Mouse (Mus musculus) neural tube, embryonic 14.5 days (tissue): Measurements from ENCODE around the gene Nadk. TPM values are rescaled to one million over a fixed set of nuclear protein-coding genes. Genes with fewer than 3 reads are reported as not detected.

ENCODE experiments used
- ATAC-seq: fragments of 200-750 bp; cut with Nextera tagmentation; 2 replicates; pipeline ENCODE4 v1.8.0; 2017; ENCODE audit warnings: low read depth, mild to moderate bottlenecking, moderate TSS enrichment, moderate library complexity
- H3K27ac ChIP-seq: fragments of 300-500 bp; sonication (generic); 2 replicates; pipeline ENCODE4 v1.5.1; 2014; ENCODE audit warnings: low read depth, mild to moderate bottlenecking, control low read depth, low read length, moderate library complexity, mixed read lengths
- H3K27me3 ChIP-seq: fragments of 300-500 bp; sonication (generic); 2 replicates; pipeline ENCODE4 v1.6.1; 2014; ENCODE audit warnings: low read length; ENCODE audit not compliant: control insufficient read depth, insufficient read depth
- H3K36me3 ChIP-seq: fragments of 300-500 bp; sonication (generic); 2 replicates; pipeline ENCODE4 v1.6.1; 2014; ENCODE audit warnings: low read length, mixed read lengths; ENCODE audit not compliant: control insufficient read depth, insufficient read depth
- H3K4me1 ChIP-seq: fragments of 300-500 bp; sonication (generic); 2 replicates; pipeline ENCODE4 v1.6.1; 2014; ENCODE audit warnings: low read length; ENCODE audit not compliant: control insufficient read depth, insufficient read depth
- H3K4me2 ChIP-seq: fragments of 300-500 bp; sonication (generic); 2 replicates; pipeline ENCODE4 v1.6.1; 2014; ENCODE audit warnings: mild to moderate bottlenecking, low read depth, low read length, control low read depth
- H3K4me3 ChIP-seq: fragments of 300-500 bp; sonication (generic); 2 replicates; pipeline ENCODE4 v1.5.1; 2014; ENCODE audit warnings: low read depth, low read length, control low read depth, mixed read lengths
- H3K9ac ChIP-seq: fragments of 300-500 bp; sonication (generic); replicated peaks from 2 replicates; pipeline ENCODE4 v1.6.1; 2014; ENCODE audit warnings: low read depth, mild to moderate bottlenecking, control low read depth, low read length, mixed read lengths
- H3K9me3 ChIP-seq: fragments of 300-500 bp; sonication (generic); 2 replicates; pipeline ENCODE4 v1.6.1; 2016; ENCODE audit warnings: low read length; ENCODE audit not compliant: control insufficient read depth
- WGBS: fragments of 180-500 bp; shearing (Covaris S2); extraction: QIAGEN DNeasy Blood & Tissue Kit; methylation state at CpG from one replicate; pipeline ENCODE4 v1.1.7; 2014; 5-methylcytosine and 5-hydroxymethylcytosine counted together
- polyA plus RNA-seq: library from polyadenylated mRNA; unstranded; fragments of >200 nt; fragmentation: Nextera tagmentation; extraction: Ambion mirVana; gene quantifications from 2 replicates; pipeline ENCODE4 v1.2.1, GENCODE M21; 2014

Nadk gene
- polyA plus RNA-seq, 1 experiment from 2014 or later, result 79.1 TPM

- H3K9me3 ChIP-seq, result no peaks in the 10 kb centered on the region
- H3K27ac ChIP-seq, result no peak overlapping the region
- no peaks in the 10 kb centered on the region for H3K27me3 ChIP-seq
- ATAC-seq, result no peak
- H3K36me3 ChIP-seq, result peaks cover 16% of the 10 kb centered on the region
- H3K4me2 ChIP-seq, result no peak overlapping the region
- WGBS, result 87% methylated on average over 8 of the region's 8 CpGs
- H3K4me1 ChIP-seq, result no peaks in the 10 kb centered on the region
- H3K9ac ChIP-seq, result no peak overlapping the region
- no peak overlapping the region for H3K4me3 ChIP-seq
Measured at GRCm38 (mm10) chr4:155575521-155575920, 13.3 kb downstream of the Nadk start.

DNA sequence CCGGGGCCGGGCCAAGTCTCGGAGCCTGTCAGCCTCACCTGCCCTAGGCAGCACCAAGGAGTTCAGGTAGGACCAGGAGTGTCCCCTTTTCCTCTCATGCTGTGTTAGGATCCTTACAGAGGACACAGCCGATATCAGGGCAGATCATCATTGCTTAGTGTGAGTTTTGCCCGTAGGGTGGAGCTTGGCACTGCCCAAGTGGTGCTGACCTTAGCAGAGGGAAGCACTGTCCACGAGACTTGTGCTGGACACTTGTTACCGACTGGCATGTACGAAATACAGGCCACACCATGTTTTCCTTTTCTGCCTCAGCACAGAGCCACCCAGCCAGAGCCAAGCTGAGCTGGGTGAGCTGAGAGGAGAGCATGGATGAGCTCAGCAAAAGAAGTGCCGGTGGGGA is 15.0 kb downstream of the Nadk start:
- Histone ChIP-seq H3K4me3 (no peak overlapping the region), H3K4me1 (no peaks in the 10 kb centered on the region), H3K27me3 (no peaks in the 10 kb centered on the region), H3K4me2 (no peak overlapping the region), H3K27ac (no peak overlapping the region), H3K9me3 (no peaks in the 10 kb centered on the region), H3K36me3 (peaks cover 17% of the 10 kb centered on the region), H3K9ac (no peak overlapping the region)
- WGBS, result 92% methylated on average over 9 of the region's 9 CpGs
- no peak for ATAC-seq

GRCm38 (mm10) chr4:155577741-155578140 is 15.6 kb downstream of the Nadk start:
- Histone ChIP-seq H3K9me3 (no peaks in the 10 kb centered on the region), H3K27ac (no peak overlapping the region), H3K9ac (no peak overlapping the region), H3K36me3 (peaks cover 23% of the 10 kb centered on the region), H3K4me1 (no peaks in the 10 kb centered on the region), H3K4me2 (no peak overlapping the region), H3K27me3 (no peaks in the 10 kb centered on the region), H3K4me3 (no peak overlapping the region)
- 86% methylated on average over 5 of the region's 5 CpGs for WGBS
- no peak for ATAC-seq

- 86% methylated on average over 7 of the region's 7 CpGs for WGBS
Measured at GRCm38 (mm10) chr4:155578336-155579125, 16.4 kb downstream of the Nadk start.

GRCm38 (mm10) chr4:155580420-155580819 is 18.2 kb downstream of the Nadk start:
- H3K36me3 ChIP-seq, result peaks cover 48% of the 10 kb centered on the region
- no peaks in the 10 kb centered on the region for H3K4me1 ChIP-seq
- no peaks in the 10 kb centered on the region for H3K27me3 ChIP-seq
- WGBS, result 23% methylated on average over 1 of the region's 1 CpGs
- H3K9ac ChIP-seq, result no peak overlapping the region
- no peak overlapping the region for H3K27ac ChIP-seq
- H3K4me3 ChIP-seq, result no peak overlapping the region
- no peak overlapping the region for H3K4me2 ChIP-seq
- ATAC-seq, result no peak
- no peaks in the 10 kb centered on the region for H3K9me3 ChIP-seq

More at GRCm38 (mm10) chr4:155578336-155579125, 16.4 kb downstream of the Nadk start:
- Histone ChIP-seq H3K27me3 (no peaks in the 10 kb centered on the region), H3K4me1 (no peaks in the 10 kb centered on the region), H3K9ac (no peak overlapping the region), H3K36me3 (peaks cover 29% of the 10 kb centered on the region), H3K4me2 (no peak overlapping the region), H3K9me3 (no peaks in the 10 kb centered on the region), H3K4me3 (no peak overlapping the region), H3K27ac (no peak overlapping the region)
- ATAC-seq, result no peak

GRCm38 (mm10) chr4:155582279-155582905 is 20.2 kb downstream of the Nadk start:
- WGBS, result 93% methylated on average over 6 of the region's 6 CpGs
- H3K4me3 ChIP-seq, result no peak overlapping the region
- H3K4me2 ChIP-seq, result no peak overlapping the region
- H3K36me3 ChIP-seq, result peaks cover 58% of the 10 kb centered on the region
- H3K9me3 ChIP-seq, result no peaks in the 10 kb centered on the region
- H3K27me3 ChIP-seq, result no peaks in the 10 kb centered on the region
- no peak overlapping the region for H3K27ac ChIP-seq
- H3K4me1 ChIP-seq, result no peaks in the 10 kb centered on the region
- no peak for ATAC-seq
- no peak overlapping the region for H3K9ac ChIP-seq

GRCm38 (mm10) chr4:155589356-155589755 is 27.2 kb downstream of the Nadk start:
- no peaks in the 10 kb centered on the region for H3K9me3 ChIP-seq
- no peak overlapping the region for H3K27ac ChIP-seq
- WGBS, result 96% methylated on average over 5 of the region's 5 CpGs
- no peaks in the 10 kb centered on the region for H3K4me1 ChIP-seq
- no peaks in the 10 kb centered on the region for H3K27me3 ChIP-seq
- no peak overlapping the region for H3K4me3 ChIP-seq
- H3K9ac ChIP-seq, result no peak overlapping the region
- ATAC-seq, result no peak
- peaks cover 45% of the 10 kb centered on the region for H3K36me3 ChIP-seq
- no peak overlapping the region for H3K4me2 ChIP-seq

GRCm38 (mm10) chr4:155591012-155591719 is 29.0 kb downstream of the Nadk start:
- Histone ChIP-seq H3K27ac (no peak overlapping the region), H3K4me3 (no peak overlapping the region), H3K27me3 (no peaks in the 10 kb centered on the region), H3K4me1 (no peaks in the 10 kb centered on the region), H3K4me2 (no peak overlapping the region), H3K9ac (no peak overlapping the region), H3K36me3 (peaks cover 31% of the 10 kb centered on the region), H3K9me3 (no peaks in the 10 kb centered on the region)
- 89% methylated on average over 7 of the region's 7 CpGs for WGBS
- ATAC-seq, result no peak

GRCm38 (mm10) chr4:155593780-155594179 is 31.6 kb downstream of the Nadk start:
- no peak for ATAC-seq
- 49% methylated on average over 1 of the region's 1 CpGs for WGBS

More at GRCm38 (mm10) chr4:155593780-155594179, 31.6 kb downstream of the Nadk start:
- H3K27me3 ChIP-seq, result no peaks in the 10 kb centered on the region
- no peak overlapping the region for H3K27ac ChIP-seq
- H3K9ac ChIP-seq, result no peak overlapping the region
- no peaks in the 10 kb centered on the region for H3K9me3 ChIP-seq
- H3K36me3 ChIP-seq, result peaks cover 8% of the 10 kb centered on the region
- H3K4me3 ChIP-seq, result no peak overlapping the region
- H3K4me1 ChIP-seq, result no peaks in the 10 kb centered on the region
- H3K4me2 ChIP-seq, result no peak overlapping the region
